Mouse (Mus musculus): ENCODE results near the gene Tyrobp.

The Tyrobp gene

DNA sequence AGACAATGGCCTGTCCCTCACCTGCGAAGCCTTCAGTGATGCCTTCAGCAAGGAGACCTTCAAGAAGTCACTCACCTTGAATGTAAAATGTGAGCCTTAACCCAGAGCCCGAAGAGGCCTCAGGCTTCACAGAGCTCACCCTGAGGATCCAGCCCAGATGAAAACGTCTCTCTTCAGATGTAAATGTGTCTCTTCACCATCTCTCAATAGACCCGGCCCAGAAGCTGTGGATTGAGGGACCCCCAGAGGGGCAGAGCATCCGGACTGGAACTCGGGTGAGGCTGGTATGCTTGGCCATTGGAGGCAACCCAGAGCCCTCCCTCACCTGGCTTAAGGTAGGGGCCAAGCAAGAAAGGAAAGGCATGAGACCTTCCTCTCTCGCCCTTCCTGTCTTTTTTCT is 50.0 kb downstream of the Tyrobp start:
- no peak for DNase-seq (ENCODE audit: extremely low spot score)

DNA sequence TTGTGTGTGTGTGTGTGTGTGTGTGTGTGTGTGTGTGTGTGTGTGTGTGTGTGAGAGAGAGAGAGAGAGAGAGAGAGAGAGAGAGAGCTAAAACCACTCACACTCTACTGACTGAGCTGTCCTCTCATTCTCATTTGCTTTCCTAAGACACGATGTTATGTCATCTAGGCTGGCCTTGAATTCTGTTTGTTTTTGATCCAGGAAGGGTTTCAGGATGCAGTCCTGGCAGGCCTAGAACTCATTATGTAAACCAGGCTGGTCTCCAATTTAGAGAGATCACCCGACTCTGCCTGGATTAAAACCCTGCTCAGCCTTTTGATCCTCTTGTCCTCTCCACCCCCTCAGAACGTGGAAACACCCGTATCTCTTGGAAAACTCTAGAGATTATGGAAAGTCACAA is 50.4 kb downstream of the Tyrobp start:
- no peak for DNase-seq (ENCODE audit: extremely low spot score)

DNA sequence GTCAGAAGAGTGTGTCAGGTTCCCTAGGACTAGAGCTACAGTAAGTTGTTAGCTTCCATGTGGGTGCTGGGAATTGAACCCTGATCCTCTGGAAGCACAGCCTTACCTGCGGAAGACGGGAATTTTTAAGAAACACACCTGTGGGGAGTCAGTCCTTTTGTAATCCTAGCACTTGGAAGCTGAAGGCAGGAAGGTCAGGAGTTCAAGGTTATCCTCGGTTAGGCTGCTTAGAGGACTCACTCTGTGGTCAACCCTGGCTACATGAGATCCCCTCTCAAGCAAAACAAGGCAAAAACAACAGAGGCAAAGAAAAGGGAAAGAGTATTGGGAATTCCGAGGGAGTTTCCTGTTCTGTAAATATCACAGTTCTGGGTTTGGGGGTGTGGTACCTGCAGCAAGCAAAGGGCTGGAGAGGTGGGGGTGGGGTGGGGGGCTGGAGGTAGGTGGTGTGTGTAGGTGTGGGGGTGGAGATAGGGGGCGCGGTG is 51.3 kb downstream of the Tyrobp start:
- no peak for DNase-seq (ENCODE audit: extremely low spot score)

Measured in embryo, embryonic 9.5 days (tissue).